Comparison of ENCODE assay signal across 11 mouse cellular contexts in genomic region chr8:114707538-114708138, GRCm38 (mm10).
DNase-seq lines count a peak whose midpoint lies in the region; ATAC-seq lines count a peak whose summit lies in the region.
"Had no signal": no experiment of that assay in that cellular context is flagged by ENCODE, and none has a peak within 500 bp of the region (broad histone marks: within the 10 kb centered on the region; RNA-seq: fewer than 3 reads in every experiment).

No protein-coding gene starts in this region.

- H3K9me3 ChIP-seq in forebrain, embryonic 12.5 days = no peaks in the 10 kb centered on the region
- H3K9me3 ChIP-seq in forebrain, embryonic 11.5 days (ENCODE audit: control insufficient read depth, low read length) = no peaks in the 10 kb centered on the region
- no peaks in the 10 kb centered on the region for H3K9me3 ChIP-seq in lung, embryonic 16.5 days (ENCODE audit: control insufficient read depth, low read length)
- no peaks in the 10 kb centered on the region for H3K9me3 ChIP-seq in limb, embryonic 13.5 days
- H3K9me3 ChIP-seq in stomach, embryonic 15.5 days = no peaks in the 10 kb centered on the region
- H3K9me3 ChIP-seq: liver, embryonic 15.5 days had no signal

- 0 out of 2 replicates have a peak, but pooled peaks have one; percentile 17 for ATAC-seq in forebrain, embryonic 12.5 days (ENCODE audit: low FRiP score)
- ATAC-seq in forebrain, embryonic 11.5 days (replicated peaks; ENCODE audit: low FRiP score) = no peak
- ATAC-seq in lung, embryonic 16.5 days (ENCODE audit: low read depth) = no peak
- ATAC-seq in limb, embryonic 13.5 days (ENCODE audit: low FRiP score, low read depth) = peak; percentile 48; the same call in 1 of the 2 replicates
- ATAC-seq in stomach, embryonic 15.5 days (ENCODE audit: insufficient read depth, low FRiP score, low read depth) = no peak

- no peak for DNase-seq in forebrain, embryonic 11.5 days (ENCODE audit: low spot score)
- no peak for DNase-seq in lung, adult 18-20 months
- no peak for DNase-seq in thymus, adult 18-20 months
- no peak for DNase-seq in right cerebral cortex, postnatal 4 days
- DNase-seq: B cell, adult 2 months; cerebellum, adult 18-20 months had no signal

- H3K4me1 ChIP-seq in forebrain, embryonic 12.5 days = peaks cover 7% of the 10 kb centered on the region
- peaks cover 3% of the 10 kb centered on the region; the same call in 1 of the 2 replicates for H3K4me1 ChIP-seq in forebrain, embryonic 11.5 days (replicated peaks; ENCODE audit: control insufficient read depth, insufficient read depth, low read length)
- peaks cover 2% of the 10 kb centered on the region; the same call in 1 of the 2 replicates for H3K4me1 ChIP-seq in lung, embryonic 16.5 days (replicated peaks; ENCODE audit: control insufficient read depth, insufficient read depth, low read length)
- H3K4me1 ChIP-seq in limb, embryonic 13.5 days = peaks cover 19% of the 10 kb centered on the region
- H3K4me1 ChIP-seq in stomach, embryonic 15.5 days = peaks cover 11% of the 10 kb centered on the region; the same call in 1 of the 2 replicates
- H3K4me1 ChIP-seq: liver, embryonic 15.5 days had no signal

- H3K36me3 ChIP-seq in forebrain, embryonic 12.5 days (replicated peaks) = no peaks in the 10 kb centered on the region; the same call in 1 of the 2 replicates
- H3K36me3 ChIP-seq in forebrain, embryonic 11.5 days (ENCODE audit: control insufficient read depth, insufficient read depth, low read length) = no peaks in the 10 kb centered on the region
- peaks cover 2% of the 10 kb centered on the region; the same call in 1 of the 2 replicates for H3K36me3 ChIP-seq in lung, embryonic 16.5 days (ENCODE audit: control insufficient read depth, insufficient read depth, low read length)
- no peaks in the 10 kb centered on the region for H3K36me3 ChIP-seq in limb, embryonic 13.5 days
- H3K36me3 ChIP-seq in stomach, embryonic 15.5 days = no peaks in the 10 kb centered on the region
- H3K36me3 ChIP-seq: liver, embryonic 15.5 days had no signal

- H3K9ac ChIP-seq in forebrain, embryonic 12.5 days = no peak overlapping the region
- no peak overlapping the region for H3K9ac ChIP-seq in forebrain, embryonic 11.5 days (ENCODE audit: low read length)
- H3K9ac ChIP-seq in lung, embryonic 16.5 days (ENCODE audit: low read length) = no peak overlapping the region
- peak overlapping the region; percentile 21; the same call in 1 of the 2 replicates for H3K9ac ChIP-seq in limb, embryonic 13.5 days
- no peak overlapping the region for H3K9ac ChIP-seq in stomach, embryonic 15.5 days
- H3K9ac ChIP-seq: liver, embryonic 15.5 days had no signal

- WGBS in forebrain, embryonic 12.5 days = 69% methylated on average over 15 of the region's 15 CpGs
- WGBS in forebrain, embryonic 11.5 days = 70% methylated on average over 15 of the region's 15 CpGs
- WGBS in lung, embryonic 16.5 days = 45% methylated on average over 15 of the region's 15 CpGs
- WGBS in limb, embryonic 13.5 days = 3% methylated on average over 15 of the region's 15 CpGs
- 38% methylated on average over 15 of the region's 15 CpGs for WGBS in stomach, embryonic 15.5 days

- H3K27ac ChIP-seq in forebrain, embryonic 12.5 days = peak overlapping the region; percentile 50; the same call in 1 of the 2 replicates
- H3K27ac ChIP-seq in forebrain, embryonic 11.5 days (ENCODE audit: low read depth, low read length) = no peak overlapping the region
- H3K27ac ChIP-seq in lung, embryonic 16.5 days (ENCODE audit: low read length) = peak overlapping the region; percentile 35; the same call in 1 of the 2 replicates
- H3K27ac ChIP-seq in limb, embryonic 13.5 days = peak overlapping the region; percentile 28; the same call in 1 of the 2 replicates
- peak overlapping the region; percentile 51; the same call in 1 of the 2 replicates for H3K27ac ChIP-seq in stomach, embryonic 15.5 days
- H3K27ac ChIP-seq: liver, embryonic 15.5 days had no signal

- H3K4me2 ChIP-seq in forebrain, embryonic 12.5 days = no peak overlapping the region
- H3K4me2 ChIP-seq in forebrain, embryonic 11.5 days (ENCODE audit: low read depth, low read length, severe bottlenecking) = no peak overlapping the region
- H3K4me2 ChIP-seq in lung, embryonic 16.5 days (ENCODE audit: low read depth, low read length) = peak overlapping the region; percentile 12; the same call in 1 of the 2 replicates
- peak overlapping the region; percentile 55 for H3K4me2 ChIP-seq in limb, embryonic 13.5 days (replicated peaks)
- H3K4me2 ChIP-seq in stomach, embryonic 15.5 days = peak overlapping the region; percentile 21
- H3K4me2 ChIP-seq: liver, embryonic 15.5 days had no signal

- no peaks in the 10 kb centered on the region for H3K27me3 ChIP-seq in forebrain, embryonic 12.5 days
- no peaks in the 10 kb centered on the region for H3K27me3 ChIP-seq in forebrain, embryonic 11.5 days (ENCODE audit: control insufficient read depth, insufficient read depth, low read length)
- no peaks in the 10 kb centered on the region for H3K27me3 ChIP-seq in lung, embryonic 16.5 days (ENCODE audit: control insufficient read depth, insufficient read depth, low read depth, low read length)
- H3K27me3 ChIP-seq in limb, embryonic 13.5 days = peaks cover 6% of the 10 kb centered on the region; the same call in 1 of the 2 replicates
- H3K27me3 ChIP-seq in stomach, embryonic 15.5 days (replicated peaks) = no peaks in the 10 kb centered on the region
- H3K27me3 ChIP-seq: liver, embryonic 15.5 days had no signal

- H3K4me3 ChIP-seq in forebrain, embryonic 12.5 days (replicated peaks) = no peak overlapping the region
- no peak overlapping the region for H3K4me3 ChIP-seq in forebrain, embryonic 11.5 days (ENCODE audit: low read depth, low read length)
- H3K4me3 ChIP-seq in lung, embryonic 16.5 days (ENCODE audit: low read length) = 0 out of 2 replicates have a peak overlapping the region, but pooled peaks have one; percentile 20
- H3K4me3 ChIP-seq in limb, embryonic 13.5 days = peak overlapping the region; percentile 16; the same call in 1 of the 2 replicates
- no peak overlapping the region for H3K4me3 ChIP-seq in stomach, embryonic 15.5 days (replicated peaks)
- H3K4me3 ChIP-seq: liver, embryonic 15.5 days had no signal

Comparison
In these comparisons a context has a peak if more than half of its experiments do, and no peak if none do; other contexts are left out.
1. ATAC-seq: peak in forebrain, embryonic 12.5 days (single experiment) and limb, embryonic 13.5 days (single experiment); none in forebrain, embryonic 11.5 days (single experiment), lung, embryonic 16.5 days (single experiment) and stomach, embryonic 15.5 days (single experiment).
2. H3K4me2 ChIP-seq: peak in lung, embryonic 16.5 days (single experiment), limb, embryonic 13.5 days (single experiment) and stomach, embryonic 15.5 days (single experiment); none in forebrain, embryonic 12.5 days (single experiment) and forebrain, embryonic 11.5 days (single experiment).
3. H3K4me3 ChIP-seq: peak in lung, embryonic 16.5 days (single experiment) and limb, embryonic 13.5 days (single experiment); none in forebrain, embryonic 12.5 days (single experiment), forebrain, embryonic 11.5 days (single experiment) and stomach, embryonic 15.5 days (single experiment).